Mouse (Mus musculus): ENCODE data around the gene Mfsd2b. TPM values are rescaled to one million over a fixed set of nuclear protein-coding genes. Genes with fewer than 3 reads are reported as not detected.

Mfsd2b gene
- polyA plus RNA-seq, 1 experiment: 0.07 TPM

DNA sequence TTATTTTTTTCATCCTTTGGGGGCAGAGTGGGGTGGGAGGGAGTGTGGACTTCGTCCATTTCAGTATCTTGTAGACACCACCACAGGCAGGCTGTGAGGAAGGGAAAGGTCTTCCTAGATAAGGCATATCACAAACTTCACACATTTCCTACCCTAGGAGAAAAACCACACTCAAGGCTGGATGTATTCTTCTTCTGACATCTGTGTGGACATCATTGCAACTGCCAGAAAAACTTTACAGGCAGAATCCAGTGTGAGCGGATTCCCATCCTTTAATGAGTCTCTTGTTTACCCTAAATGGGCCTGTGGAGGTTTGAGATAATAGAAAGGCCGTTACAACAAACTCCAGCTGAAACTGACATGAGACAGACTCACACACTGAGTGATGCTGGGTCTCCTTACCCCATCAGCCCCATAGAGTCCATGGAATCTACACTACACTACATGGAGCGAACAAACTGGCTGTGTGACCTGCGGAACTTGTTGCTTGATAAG lies 1.1 kb downstream of the Mfsd2b start:
- H3K4me3 ChIP-seq: no peak overlapping the region
- H3K4me2 ChIP-seq (ENCODE audit: low read depth): no peak overlapping the region
- no peaks in the 10 kb centered on the region for H3K79me2 ChIP-seq (ENCODE audit: control insufficient read depth, insufficient read depth)
- H3K27me3 ChIP-seq (ENCODE audit: control insufficient read depth, insufficient read depth, insufficient read length): no peaks in the 10 kb centered on the region
- H3ac ChIP-seq (ENCODE audit: control insufficient read depth, insufficient read length): no peak overlapping the region
- H3K36me3 ChIP-seq (ENCODE audit: control insufficient read depth, insufficient read depth): no peaks in the 10 kb centered on the region
- no peak for TF ChIP-seq MYOD1 (IDR thresholded peaks at IDR 0.05; ENCODE audit: control insufficient read depth in 1 of 3, insufficient read length in 2 of 3, low read depth in 2 of 3)
- no peak for TF ChIP-seq TCF3 (IDR thresholded peaks at IDR 0.05; ENCODE audit: insufficient read length, low read depth)
- TF ChIP-seq POLR2A (IDR thresholded peaks at IDR 0.05; ENCODE audit: insufficient read length, low read depth): no peak
- TF ChIP-seq POLR2AphosphoS2 (IDR thresholded peaks at IDR 0.05; ENCODE audit: insufficient read length, low read depth): no peak
- TF ChIP-seq SRF (IDR thresholded peaks at IDR 0.05; ENCODE audit: control insufficient read depth, insufficient read length, low read depth): no peak
- TF ChIP-seq USF1 (IDR thresholded peaks at IDR 0.05; ENCODE audit: low read depth): no peak
- TF ChIP-seq MYOG (IDR thresholded peaks at IDR 0.05; ENCODE audit: control insufficient read depth in 1 of 3, insufficient read depth in 1 of 3, insufficient read length in 2 of 3, low read depth in 2 of 3): no peak
- TF ChIP-seq E2F4 (IDR thresholded peaks at IDR 0.05; ENCODE audit: insufficient read depth): no peak

DNA sequence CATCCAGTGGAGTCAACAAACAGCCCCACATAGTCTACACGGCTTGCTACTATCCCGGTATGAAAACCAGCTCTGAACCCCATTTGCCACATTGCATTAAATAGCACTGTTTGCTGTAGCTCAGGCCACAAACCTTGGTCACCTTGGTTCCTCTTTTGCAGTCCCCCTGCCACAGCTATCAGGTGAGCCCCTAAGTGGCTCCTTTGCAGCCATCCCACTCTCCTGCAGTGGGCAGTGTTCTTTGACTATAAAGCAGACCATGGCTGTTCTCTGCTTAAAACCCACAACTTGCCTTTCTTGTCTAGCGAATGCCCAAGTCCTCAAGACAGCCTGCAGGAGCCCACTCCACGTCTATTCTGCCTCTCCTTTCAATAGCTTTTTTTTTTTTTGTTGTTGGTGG lies 1.9 kb downstream of the Mfsd2b start:
- TF ChIP-seq TCF3 (IDR thresholded peaks at IDR 0.05; ENCODE audit: insufficient read length, low read depth) (no peak), E2F4 (IDR thresholded peaks at IDR 0.05; ENCODE audit: insufficient read depth) (no peak), POLR2A (IDR thresholded peaks at IDR 0.05; ENCODE audit: insufficient read length, low read depth) (no peak), REST (IDR thresholded peaks at IDR 0.05; ENCODE audit: insufficient read depth, insufficient read length) (no peak), CEBPB (IDR thresholded peaks at IDR 0.05; ENCODE audit: insufficient read depth, poor library complexity, severe bottlenecking) (no peak), USF1 (IDR thresholded peaks at IDR 0.05; ENCODE audit: low read depth) (no peak), SRF (IDR thresholded peaks at IDR 0.05; ENCODE audit: control insufficient read depth, insufficient read length, low read depth) (no peak), MYOG (IDR thresholded peaks at IDR 0.05; ENCODE audit: control insufficient read depth in 1 of 3, insufficient read depth in 1 of 3, insufficient read length in 2 of 3, low read depth in 2 of 3) (no peak), POLR2AphosphoS2 (IDR thresholded peaks at IDR 0.05; ENCODE audit: insufficient read length, low read depth) (no peak), TCF12 (IDR thresholded peaks at IDR 0.05; ENCODE audit: insufficient read depth, poor library complexity, severe bottlenecking) (no peak), MAX (IDR thresholded peaks at IDR 0.05; ENCODE audit: low read depth) (no peak), MYOD1 (IDR thresholded peaks at IDR 0.05; ENCODE audit: control insufficient read depth in 1 of 3, insufficient read length in 2 of 3, low read depth in 2 of 3) (no peak)
- Histone ChIP-seq H3K27me3 (ENCODE audit: control insufficient read depth, insufficient read depth, insufficient read length) (no peaks in the 10 kb centered on the region), H3K4me3 (no peak overlapping the region), H3ac (ENCODE audit: control insufficient read depth, insufficient read length) (no peak overlapping the region), H3K4me2 (ENCODE audit: low read depth) (no peak overlapping the region), H3K79me2 (ENCODE audit: control insufficient read depth, insufficient read depth) (no peaks in the 10 kb centered on the region), H3K36me3 (ENCODE audit: control insufficient read depth, insufficient read depth) (no peaks in the 10 kb centered on the region)

GRCm38 (mm10) chr12:4871260-4871659 lies 2.9 kb downstream of the Mfsd2b start:
- TF ChIP-seq E2F4 (IDR thresholded peaks at IDR 0.05; ENCODE audit: insufficient read depth): no peak
- no peak for TF ChIP-seq CEBPB (IDR thresholded peaks at IDR 0.05; ENCODE audit: insufficient read depth, poor library complexity, severe bottlenecking)
- TF ChIP-seq TCF12 (IDR thresholded peaks at IDR 0.05; ENCODE audit: insufficient read depth, poor library complexity, severe bottlenecking): no peak
- no peak for TF ChIP-seq TCF3 (IDR thresholded peaks at IDR 0.05; ENCODE audit: insufficient read length, low read depth)
- no peak for TF ChIP-seq MYOD1 (IDR thresholded peaks at IDR 0.05; ENCODE audit: control insufficient read depth in 1 of 3, insufficient read length in 2 of 3, low read depth in 2 of 3)
- TF ChIP-seq POLR2AphosphoS2 (IDR thresholded peaks at IDR 0.05; ENCODE audit: insufficient read length, low read depth): no peak
- TF ChIP-seq SRF (IDR thresholded peaks at IDR 0.05; ENCODE audit: control insufficient read depth, insufficient read length, low read depth): no peak
- TF ChIP-seq MAX (IDR thresholded peaks at IDR 0.05; ENCODE audit: low read depth): no peak
- TF ChIP-seq USF1 (IDR thresholded peaks at IDR 0.05; ENCODE audit: low read depth): no peak
- no peak for TF ChIP-seq MYOG (IDR thresholded peaks at IDR 0.05; ENCODE audit: control insufficient read depth in 1 of 3, insufficient read depth in 1 of 3, insufficient read length in 2 of 3, low read depth in 2 of 3)
- TF ChIP-seq REST (IDR thresholded peaks at IDR 0.05; ENCODE audit: insufficient read depth, insufficient read length): no peak
- no peak for TF ChIP-seq POLR2A (IDR thresholded peaks at IDR 0.05; ENCODE audit: insufficient read length, low read depth)
- Histone ChIP-seq H3ac (ENCODE audit: control insufficient read depth, insufficient read length) (no peak overlapping the region), H3K36me3 (ENCODE audit: control insufficient read depth, insufficient read depth) (no peaks in the 10 kb centered on the region), H3K79me2 (ENCODE audit: control insufficient read depth, insufficient read depth) (no peaks in the 10 kb centered on the region), H3K27me3 (ENCODE audit: control insufficient read depth, insufficient read depth, insufficient read length) (no peaks in the 10 kb centered on the region), H3K4me2 (ENCODE audit: low read depth) (no peak overlapping the region), H3K4me3 (no peak overlapping the region)

DNA sequence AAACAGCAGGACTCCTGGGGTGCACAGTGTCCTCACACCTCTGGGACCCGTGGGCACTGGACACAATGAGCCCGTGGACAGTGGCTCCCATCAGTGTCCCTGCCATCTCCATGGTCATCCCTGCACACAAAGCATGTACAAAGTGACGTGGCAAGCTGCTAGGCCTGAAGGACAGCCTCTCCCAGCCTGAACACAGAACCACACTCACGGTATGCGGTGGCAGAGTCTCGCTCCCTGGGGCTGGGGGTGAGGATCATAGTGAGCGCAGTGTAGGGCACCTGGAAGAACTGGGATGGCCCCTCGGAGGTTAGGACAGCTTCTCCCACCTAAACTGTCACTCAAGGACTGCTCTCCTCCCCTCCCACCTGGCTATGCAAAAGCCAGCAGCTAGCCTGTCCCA lies 5.2 kb downstream of the Mfsd2b start:
- no peak for TF ChIP-seq USF1 (IDR thresholded peaks at IDR 0.05; ENCODE audit: low read depth)
- TF ChIP-seq MYOD1 (IDR thresholded peaks at IDR 0.05; ENCODE audit: control insufficient read depth in 1 of 3, insufficient read length in 2 of 3, low read depth in 2 of 3): no peak
- TF ChIP-seq MAX (IDR thresholded peaks at IDR 0.05; ENCODE audit: low read depth): no peak
- no peak for TF ChIP-seq TCF3 (IDR thresholded peaks at IDR 0.05; ENCODE audit: insufficient read length, low read depth)
- TF ChIP-seq E2F4 (IDR thresholded peaks at IDR 0.05; ENCODE audit: insufficient read depth): no peak
- no peak for TF ChIP-seq REST (IDR thresholded peaks at IDR 0.05; ENCODE audit: insufficient read depth, insufficient read length)
- no peak overlapping the region for H3K4me3 ChIP-seq
- H3K36me3 ChIP-seq (ENCODE audit: control insufficient read depth, insufficient read depth): no peaks in the 10 kb centered on the region
- no peak overlapping the region for H3K4me2 ChIP-seq (ENCODE audit: low read depth)
- H3ac ChIP-seq (ENCODE audit: control insufficient read depth, insufficient read length): no peak overlapping the region
- no peaks in the 10 kb centered on the region for H3K79me2 ChIP-seq (ENCODE audit: control insufficient read depth, insufficient read depth)
- H3K27me3 ChIP-seq (ENCODE audit: control insufficient read depth, insufficient read depth, insufficient read length): no peaks in the 10 kb centered on the region

- H3K79me2 ChIP-seq (ENCODE audit: control insufficient read depth, insufficient read depth): no peaks in the 10 kb centered on the region
- TF ChIP-seq E2F4 (IDR thresholded peaks at IDR 0.05; ENCODE audit: insufficient read depth) (no peak), CEBPB (IDR thresholded peaks at IDR 0.05; ENCODE audit: insufficient read depth, poor library complexity, severe bottlenecking) (no peak), MYOD1 (IDR thresholded peaks at IDR 0.05; ENCODE audit: control insufficient read depth in 1 of 3, insufficient read length in 2 of 3, low read depth in 2 of 3) (no peak), TCF3 (IDR thresholded peaks at IDR 0.05; ENCODE audit: insufficient read length, low read depth) (no peak), REST (IDR thresholded peaks at IDR 0.05; ENCODE audit: insufficient read depth, insufficient read length) (no peak), MYOG (IDR thresholded peaks at IDR 0.05; ENCODE audit: control insufficient read depth in 1 of 3, insufficient read depth in 1 of 3, insufficient read length in 2 of 3, low read depth in 2 of 3) (no peak), POLR2A (IDR thresholded peaks at IDR 0.05; ENCODE audit: insufficient read length, low read depth) (no peak), POLR2AphosphoS2 (IDR thresholded peaks at IDR 0.05; ENCODE audit: insufficient read length, low read depth) (no peak), USF1 (IDR thresholded peaks at IDR 0.05; ENCODE audit: low read depth) (no peak), TCF12 (IDR thresholded peaks at IDR 0.05; ENCODE audit: insufficient read depth, poor library complexity, severe bottlenecking) (no peak), SRF (IDR thresholded peaks at IDR 0.05; ENCODE audit: control insufficient read depth, insufficient read length, low read depth) (no peak), MAX (IDR thresholded peaks at IDR 0.05; ENCODE audit: low read depth) (no peak)
- H3K4me2 ChIP-seq (ENCODE audit: low read depth): no peak overlapping the region
- H3K4me3 ChIP-seq: no peak overlapping the region
- no peaks in the 10 kb centered on the region for H3K27me3 ChIP-seq (ENCODE audit: control insufficient read depth, insufficient read depth, insufficient read length)
- no peaks in the 10 kb centered on the region for H3K36me3 ChIP-seq (ENCODE audit: control insufficient read depth, insufficient read depth)
- H3ac ChIP-seq (ENCODE audit: control insufficient read depth, insufficient read length): no peak overlapping the region
Measured at GRCm38 (mm10) chr12:4864338-4864690, 9.8 kb downstream of the Mfsd2b start.
